Mouse (Mus musculus): ENCODE results near the gene Mospd1.
A peak's percentile ranks its signal among the peaks of the same experiment; 100 is the strongest.

The Mospd1 gene

DNA sequence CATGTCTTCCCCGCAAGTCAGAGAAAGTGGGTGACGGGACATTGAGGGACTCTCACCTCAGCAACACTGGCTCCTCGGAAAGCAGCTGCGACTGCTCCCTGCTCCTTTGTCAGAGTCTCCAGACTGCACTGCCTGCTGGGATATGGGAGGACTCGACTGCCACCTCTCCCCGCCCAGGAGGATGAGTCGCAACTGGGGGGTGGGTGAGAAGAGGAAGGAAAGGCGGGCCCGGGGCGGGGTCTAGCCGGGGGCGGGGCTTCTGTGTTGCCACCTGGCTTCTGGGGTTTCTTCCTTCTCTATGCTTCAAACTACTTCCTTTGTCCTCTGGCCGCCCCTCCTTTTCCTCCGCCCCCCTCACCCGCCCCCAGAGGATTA is at the start of gene Mospd1:
Gene Mospd1 (minus strand): TSS at position 137 of the 375 bp plus-strand sequence.
- DNase-seq, result peak; percentile 93 to 95

DNA sequence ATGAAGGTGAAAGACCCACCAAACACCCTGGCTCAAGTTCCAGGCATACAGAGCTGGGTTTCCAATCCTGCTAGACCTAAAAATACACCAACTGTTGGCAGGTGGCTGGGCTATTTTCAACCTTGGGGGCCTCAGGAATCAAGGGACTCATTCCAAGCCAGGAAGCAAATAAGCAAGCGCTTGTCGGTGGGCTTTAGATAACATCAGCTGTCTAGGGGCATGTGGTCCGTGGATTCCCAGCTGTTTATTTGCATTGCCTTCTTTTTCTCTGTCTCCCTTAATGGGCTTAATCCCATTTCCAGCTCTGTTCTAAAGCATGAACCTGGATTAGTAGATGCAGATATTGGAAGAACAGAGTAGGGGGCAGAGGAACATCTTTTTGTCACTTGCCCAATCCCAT is 16.1 kb upstream of the Mospd1 start:
- DNase-seq, result no peak

DNA sequence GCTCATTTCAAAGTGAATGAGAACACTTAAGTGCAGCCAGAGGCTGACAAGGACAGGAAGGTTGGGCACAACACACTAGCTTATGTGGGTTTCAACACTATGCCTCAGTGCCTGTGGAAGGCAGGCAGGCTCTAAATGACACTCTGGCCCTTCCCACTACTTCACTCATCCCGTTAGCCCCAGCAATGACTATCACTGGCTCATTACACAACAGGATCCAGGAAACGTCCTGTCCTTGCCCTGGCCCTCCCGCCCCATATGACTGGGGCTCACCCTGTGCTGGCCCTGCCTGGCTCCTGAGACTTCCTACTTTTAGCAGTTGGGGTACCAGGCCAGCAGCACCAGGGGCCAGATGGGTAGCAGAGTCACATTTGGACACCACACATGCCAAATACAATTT is 12.8 kb upstream of the Mospd1 start:
- no peak for DNase-seq

DNA sequence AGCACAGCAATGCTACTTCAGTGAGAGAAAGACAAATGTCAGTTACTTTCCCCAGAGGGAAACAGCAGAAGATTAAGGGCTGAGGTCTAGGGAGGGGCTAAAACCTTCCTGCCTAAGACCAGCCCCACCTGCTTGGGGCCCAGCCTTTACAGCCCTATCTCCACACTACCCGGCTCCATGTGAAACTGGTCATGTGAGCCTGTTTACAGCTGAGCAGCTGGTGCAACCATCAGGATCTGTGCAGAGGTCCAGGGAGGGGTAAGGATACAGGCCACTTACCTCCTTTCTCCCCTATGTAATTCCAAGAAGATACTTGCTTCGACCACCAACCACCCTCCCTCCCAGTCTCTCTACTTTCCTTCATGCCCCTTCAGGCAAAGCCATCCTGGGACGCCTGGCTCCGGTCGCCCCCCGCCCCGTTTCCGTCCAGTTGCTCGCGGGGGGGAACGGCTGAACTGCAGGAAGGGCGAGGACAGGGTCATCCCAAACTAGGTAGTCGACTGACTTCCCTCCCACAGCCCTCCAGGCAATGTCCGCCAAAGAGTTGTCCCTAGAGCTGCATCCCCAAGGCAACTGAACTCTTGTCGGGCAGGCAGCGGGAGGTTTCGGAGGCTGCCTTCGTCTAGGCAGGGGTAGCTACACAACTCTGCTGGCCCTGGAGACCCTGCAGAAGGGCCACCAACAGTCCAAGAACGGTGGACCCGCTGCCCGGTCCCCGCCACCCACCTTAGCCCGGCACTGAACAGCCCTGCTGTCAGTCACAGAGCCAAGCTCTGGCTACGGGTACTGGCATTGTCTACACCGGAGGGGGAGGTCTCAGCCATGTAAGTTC is 552 bp downstream of the Mospd1 start:
- DNase-seq, result peak; percentile 33 to 44

DNA sequence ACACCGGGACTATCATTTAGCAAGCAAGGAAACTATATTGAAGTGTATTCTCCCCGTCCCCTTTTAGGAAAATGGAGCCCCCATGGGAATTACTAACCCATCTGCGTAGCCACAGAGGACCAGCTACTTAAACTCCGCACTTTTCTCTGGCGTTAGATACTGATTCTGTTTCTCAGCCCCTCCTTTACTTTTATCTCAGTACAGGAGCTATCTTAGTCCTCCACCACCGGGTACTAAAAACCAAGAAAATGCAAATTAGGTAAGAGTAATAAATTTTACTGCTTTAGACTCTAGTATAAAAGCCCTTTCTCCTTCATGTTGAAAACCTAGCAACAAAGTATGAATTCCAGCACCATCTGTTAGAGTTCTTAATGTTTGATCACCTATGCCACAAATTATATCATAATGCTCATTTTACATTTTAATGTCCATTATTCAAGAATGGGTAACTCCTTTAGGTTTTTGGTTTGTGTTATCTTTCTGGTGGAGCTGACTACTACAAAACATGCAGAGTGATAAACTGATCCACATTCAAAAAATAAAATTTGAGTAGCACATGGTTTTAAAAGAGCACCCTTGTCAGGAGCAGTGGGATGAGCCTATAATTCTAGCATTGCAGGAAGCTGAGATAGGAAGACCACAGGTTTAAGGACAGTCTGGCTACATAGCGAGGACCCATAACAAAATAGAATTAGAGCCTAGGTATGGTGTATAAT is 5.5 kb downstream of the Mospd1 start:
- DNase-seq, result no peak

DNA sequence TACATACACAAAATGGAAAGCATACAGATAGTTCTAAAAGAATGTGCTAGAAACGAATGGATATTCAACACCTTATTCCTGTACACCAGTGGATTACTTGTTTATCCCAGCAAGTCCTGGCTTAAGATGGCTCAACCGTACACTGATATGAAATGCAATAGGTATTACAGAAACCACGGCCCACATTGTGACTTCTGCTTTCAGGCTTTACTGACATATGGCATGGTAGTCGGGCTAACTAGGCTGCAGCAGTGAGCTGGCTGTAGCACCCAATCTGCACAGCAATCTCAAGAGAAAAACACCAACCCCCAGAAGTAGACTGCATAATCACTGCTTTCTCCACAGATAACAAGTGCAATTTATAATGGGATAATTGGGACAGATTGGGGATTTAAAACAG is 21.9 kb downstream of the Mospd1 start:
- DNase-seq, result no peak

DNA sequence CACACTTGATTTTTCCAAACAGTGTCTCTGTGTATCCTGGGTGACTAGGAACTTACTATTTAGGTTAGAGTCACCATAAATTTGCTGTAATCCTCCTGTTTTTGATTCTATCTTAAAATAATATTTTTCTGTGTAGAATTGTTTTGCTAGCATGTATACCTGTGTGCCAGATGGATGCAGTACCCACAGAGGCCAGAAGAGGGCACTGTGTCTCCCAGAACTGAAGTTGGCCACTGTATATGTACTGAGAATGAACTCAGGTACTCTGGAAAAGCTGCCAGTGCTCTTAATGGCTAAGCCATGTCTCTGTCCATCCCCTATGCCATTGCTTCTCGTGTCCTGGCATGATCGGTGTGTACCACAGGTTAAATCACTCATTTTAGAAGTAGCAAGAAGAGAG is 28.8 kb downstream of the Mospd1 start:
- DNase-seq, result peak; percentile 69 to 75

DNA sequence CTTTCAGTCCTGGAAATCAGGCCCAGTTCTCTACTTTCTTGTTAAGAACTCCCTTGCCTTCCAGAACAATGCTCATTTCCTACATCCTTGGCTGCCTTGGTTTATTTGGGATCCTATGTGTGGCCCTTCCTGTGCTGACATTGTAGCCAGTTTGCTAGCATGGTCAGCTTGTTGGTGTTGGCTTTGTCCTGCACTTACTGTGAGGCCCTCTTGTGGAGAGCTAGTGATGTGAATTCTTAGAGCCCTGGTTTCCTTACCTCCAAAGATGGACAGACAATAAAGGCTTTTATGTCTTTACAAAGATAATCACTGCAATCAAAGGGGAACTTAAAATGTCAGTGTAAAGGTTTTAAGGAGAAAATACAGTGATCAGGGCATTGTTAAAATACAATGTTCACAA is 32.9 kb downstream of the Mospd1 start:
- peak in 1 of 2 experiments; percentile 5 for DNase-seq

DNA sequence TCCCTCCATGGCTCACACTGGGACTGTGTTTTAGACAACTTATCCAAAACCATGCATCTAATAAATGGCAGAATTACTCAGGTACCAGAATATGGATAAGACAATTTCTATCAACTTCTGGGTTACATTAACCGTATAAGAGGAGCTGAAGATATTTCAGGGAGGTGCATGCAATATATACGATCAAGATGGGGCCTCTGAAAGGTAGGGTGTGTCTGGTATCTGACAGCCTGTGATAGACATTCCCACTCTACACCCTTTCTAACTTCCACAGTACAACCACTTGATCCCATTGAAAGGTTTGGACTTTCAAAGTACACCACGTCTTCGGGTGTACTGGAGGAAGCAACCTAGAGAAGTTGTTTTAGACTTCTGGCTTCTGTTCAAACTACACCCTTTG is 39.9 kb downstream of the Mospd1 start:
- DNase-seq, result no peak

DNA sequence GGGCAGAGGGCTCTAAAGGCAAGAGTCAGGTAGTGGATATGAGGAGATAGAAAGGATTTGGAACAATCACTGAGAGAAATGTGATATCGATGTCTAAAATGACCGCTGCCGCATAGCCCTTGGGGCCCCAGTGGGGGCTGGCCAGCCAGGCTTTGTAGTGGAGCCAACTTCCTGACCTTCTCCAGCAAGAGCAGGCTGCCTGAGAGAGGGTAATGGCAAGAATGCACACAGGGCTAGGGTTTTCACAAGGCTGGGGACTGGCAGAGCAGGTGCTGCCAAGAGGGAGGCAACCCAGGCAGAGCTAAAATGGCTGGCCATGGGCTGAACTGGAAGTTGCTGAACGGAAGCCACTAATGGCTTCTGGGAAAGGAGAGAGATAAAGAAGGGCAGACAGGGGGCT is 49.2 kb downstream of the Mospd1 start:
- DNase-seq, result peak in 1 of 2 experiments; percentile 5

DNA sequence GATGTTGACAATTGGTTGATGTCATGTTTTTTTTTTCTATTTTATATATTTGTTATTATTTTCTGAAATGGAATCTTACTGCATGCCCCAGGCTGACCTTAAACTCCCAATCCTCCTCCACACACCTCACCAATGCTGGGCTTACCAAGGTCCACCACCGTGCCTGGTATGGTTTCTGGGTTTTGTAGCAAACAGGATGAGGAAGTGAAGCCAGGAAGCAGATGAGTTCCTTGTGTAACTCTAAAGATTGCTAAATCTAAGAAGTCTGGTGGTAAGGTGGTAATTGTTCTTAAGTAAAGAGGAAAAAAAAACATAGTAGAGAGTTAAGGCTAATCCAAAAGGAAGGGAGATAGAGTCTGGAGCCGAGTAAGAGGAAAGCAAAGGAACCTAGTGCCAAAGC is 49.7 kb downstream of the Mospd1 start:
- DNase-seq, result no peak

Data from kidney, postnatal 4 days (tissue).